In genomic region chr6:85588568-85588967, GRCm38 (mm10) we compare ENCODE assay signal across 8 mouse cellular contexts. TPM values are rescaled to one million over a fixed set of nuclear protein-coding genes. Genes with fewer than 3 reads are reported as not detected.
DNase-seq lines count a peak whose midpoint lies in the region; ATAC-seq and TF ChIP-seq lines count a peak whose summit lies in the region.

No protein-coding gene starts in this region.

- peak overlapping the region; percentile 80 for H3K9ac ChIP-seq in lung, embryonic 14.5 days
- peak overlapping the region; percentile 83 for H3K9ac ChIP-seq in embryonic facial prominence, embryonic 14.5 days (ENCODE audit: low read depth, low read length)
- H3K9ac ChIP-seq in intestine, embryonic 16.5 days (ENCODE audit: low read depth, low read length), result peak overlapping the region; percentile 89
- H3K9ac ChIP-seq in neural tube, embryonic 15.5 days (replicated peaks), result peak overlapping the region; percentile 81

- H3K4me2 ChIP-seq in lung, embryonic 14.5 days, result peak overlapping the region; percentile 64
- H3K4me2 ChIP-seq in embryonic facial prominence, embryonic 14.5 days (ENCODE audit: low read depth, low read length), result peak overlapping the region; percentile 87
- H3K4me2 ChIP-seq in intestine, embryonic 16.5 days (ENCODE audit: low read depth, low read length), result peak overlapping the region; percentile 75
- peak overlapping the region; percentile 69 for H3K4me2 ChIP-seq in neural tube, embryonic 15.5 days

- peaks cover 3% of the 10 kb centered on the region; the same call in 1 of the 2 replicates for H3K4me1 ChIP-seq in lung, embryonic 14.5 days (ENCODE audit: insufficient read depth)
- H3K4me1 ChIP-seq in embryonic facial prominence, embryonic 14.5 days (ENCODE audit: control insufficient read depth, insufficient read depth, low read length), result peaks cover 17% of the 10 kb centered on the region
- H3K4me1 ChIP-seq in intestine, embryonic 16.5 days (ENCODE audit: control insufficient read depth, insufficient read depth, low read length), result peaks cover 15% of the 10 kb centered on the region
- H3K4me1 ChIP-seq in neural tube, embryonic 15.5 days, result peaks cover 23% of the 10 kb centered on the region

- no peak for ATAC-seq in lung, embryonic 14.5 days (ENCODE audit: insufficient read depth)
- no peak for ATAC-seq in embryonic facial prominence, embryonic 14.5 days (ENCODE audit: low read depth)
- ATAC-seq in intestine, embryonic 16.5 days, result no peak
- ATAC-seq in neural tube, embryonic 15.5 days (ENCODE audit: low FRiP score), result no peak

- peak; percentile 34 for DNase-seq in lung, embryonic 14.5 days
- no peak for DNase-seq in lung, postnatal 14 days
- DNase-seq in embryonic facial prominence, embryonic 14.5 days (ENCODE audit: low spot score), result no peak
- no peak for DNase-seq in adipocyte (ENCODE audit: low spot score)
- DNase-seq in ovary, postnatal 10 days (ENCODE audit: low spot score), result no peak
- DNase-seq in frontal cortex, postnatal 14 days (ENCODE audit: low spot score in 2 of 2), result no peak

- peak overlapping the region; percentile 84 for H3K4me3 ChIP-seq in lung, embryonic 14.5 days (ENCODE audit: low read depth, low read length)
- peak overlapping the region; percentile 68 for H3K4me3 ChIP-seq in embryonic facial prominence, embryonic 14.5 days (ENCODE audit: low read depth, low read length)
- peak overlapping the region; percentile 93 for H3K4me3 ChIP-seq in intestine, embryonic 16.5 days (ENCODE audit: low read length)
- H3K4me3 ChIP-seq in neural tube, embryonic 15.5 days (replicated peaks), result peak overlapping the region; percentile 97

- H3K27ac ChIP-seq in lung, embryonic 14.5 days (ENCODE audit: low read depth), result no peak overlapping the region
- no peak overlapping the region for H3K27ac ChIP-seq in embryonic facial prominence, embryonic 14.5 days (replicated peaks; ENCODE audit: low read depth, low read length)
- no peak overlapping the region for H3K27ac ChIP-seq in intestine, embryonic 16.5 days (ENCODE audit: low read length)
- H3K27ac ChIP-seq in neural tube, embryonic 15.5 days (replicated peaks), result peak overlapping the region; percentile 87; the same call in 1 of the 2 replicates

- 7% methylated on average over 4 of the region's 4 CpGs for WGBS in lung, embryonic 14.5 days
- 9% methylated on average over 4 of the region's 4 CpGs for WGBS in embryonic facial prominence, embryonic 14.5 days
- 7% methylated on average over 4 of the region's 4 CpGs for WGBS in intestine, embryonic 16.5 days
- 9% methylated on average over 4 of the region's 4 CpGs for WGBS in neural tube, embryonic 15.5 days

- H3K36me3 ChIP-seq in lung, embryonic 14.5 days (ENCODE audit: insufficient read depth), result no peaks in the 10 kb centered on the region
- H3K36me3 ChIP-seq in embryonic facial prominence, embryonic 14.5 days (ENCODE audit: control insufficient read depth, insufficient read depth, low read length), result no peaks in the 10 kb centered on the region
- no peaks in the 10 kb centered on the region for H3K36me3 ChIP-seq in intestine, embryonic 16.5 days (ENCODE audit: control insufficient read depth, insufficient read depth, low read length)
- no peaks in the 10 kb centered on the region for H3K36me3 ChIP-seq in neural tube, embryonic 15.5 days

- no peak for TF ChIP-seq CTCF in lung, embryonic 14.5 days (IDR thresholded peaks at IDR 0.05; ENCODE audit: low read depth)

- no peaks in the 10 kb centered on the region for H3K27me3 ChIP-seq in lung, embryonic 14.5 days (ENCODE audit: insufficient read depth, low read length)
- H3K27me3 ChIP-seq in embryonic facial prominence, embryonic 14.5 days (replicated peaks; ENCODE audit: control insufficient read depth, insufficient read depth, low read length), result no peaks in the 10 kb centered on the region
- H3K27me3 ChIP-seq in intestine, embryonic 16.5 days (replicated peaks; ENCODE audit: control insufficient read depth, insufficient read depth, low read length), result no peaks in the 10 kb centered on the region
- H3K27me3 ChIP-seq in neural tube, embryonic 15.5 days (replicated peaks), result no peaks in the 10 kb centered on the region

- no peaks in the 10 kb centered on the region for H3K9me3 ChIP-seq in lung, embryonic 14.5 days (ENCODE audit: low read depth, low read length)
- no peaks in the 10 kb centered on the region for H3K9me3 ChIP-seq in embryonic facial prominence, embryonic 14.5 days (ENCODE audit: control insufficient read depth, low read length)
- no peaks in the 10 kb centered on the region for H3K9me3 ChIP-seq in intestine, embryonic 16.5 days (ENCODE audit: control insufficient read depth, low read length)
- H3K9me3 ChIP-seq in neural tube, embryonic 15.5 days (replicated peaks), result no peaks in the 10 kb centered on the region

RNA-seq across cellular contexts. Expression of gene Alms1, which starts 1.2 kb away (rescaled TPM):
- polyA plus RNA-seq in lung, embryonic 14.5 days (2014; fragmentation: Nextera tagmentation; extraction: Ambion mirVana), result 7.1 and 7.8 TPM in 2 replicates
- polyA plus RNA-seq in embryonic facial prominence, embryonic 14.5 days (2014; fragmentation: Nextera tagmentation; extraction: Ambion mirVana), result 5.1 and 5.3 TPM in 2 replicates
- 2.1 and 2.2 TPM in 2 replicates for polyA plus RNA-seq in intestine, embryonic 16.5 days (2015; fragmentation: Nextera tagmentation; extraction: Ambion mirVana)
- polyA plus RNA-seq in neural tube, embryonic 15.5 days (2015; fragmentation: Nextera tagmentation; extraction: Ambion mirVana), result 3.8 and 3.9 TPM in 2 replicates
